Mouse (Mus musculus) thymus, adult 2 months (tissue): Measurements from ENCODE around the gene Cisd1.

ENCODE experiments used
- CTCF ChIP-seq: fragments of 200-500 bp; IDR thresholded peaks from 2 replicates; pipeline ENCODE4 v1.5.1; 2012; ENCODE audit warnings: mild to moderate bottlenecking, control low read depth, low read length, moderate library complexity, borderline replicate concordance; ENCODE audit not compliant: control insufficient read depth, poor library complexity, insufficient read depth; ENCODE audit errors: extremely low read depth
- POLR2A ChIP-seq: fragments of 200-500 bp; IDR thresholded peaks from 2 replicates; pipeline ENCODE4 v1.6.1; 2012; ENCODE audit warnings: mild to moderate bottlenecking, low read length, control low read depth, moderate library complexity; ENCODE audit not compliant: control insufficient read depth, poor library complexity, insufficient read depth; ENCODE audit errors: extremely low read depth

DNA sequence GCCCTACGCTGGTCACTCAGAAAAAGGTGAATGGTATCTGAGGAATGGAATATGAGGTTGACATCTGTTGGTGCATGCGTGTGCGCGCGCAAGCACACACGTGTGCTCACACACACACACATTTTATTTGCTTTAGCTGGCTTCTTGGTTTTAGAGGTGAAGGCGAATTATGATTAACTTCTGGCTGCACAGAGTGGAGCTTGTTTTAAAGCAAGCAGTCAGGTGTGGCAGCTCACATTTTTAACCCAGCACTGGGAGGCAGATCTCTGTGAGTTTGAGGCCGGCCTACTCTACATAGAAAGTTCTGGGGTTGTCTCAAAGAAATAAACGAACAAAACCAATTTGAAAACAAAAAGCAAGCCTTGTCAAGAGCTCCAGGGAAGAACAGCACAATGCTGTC lies 3.5 kb downstream of the Cisd1 start:
- TF ChIP-seq CTCF (no peak), POLR2A (no peak)
